Mouse (Mus musculus) gastrocnemius, postnatal 10 days (tissue): ENCODE measurements around the gene Pebp1. TPM values are rescaled to one million over a fixed set of nuclear protein-coding genes. Genes with fewer than 3 reads are reported as not detected.

Experiments used
- DNase-seq: peaks from one replicate; pipeline ENCODE4 v3.0.0; 2021; ENCODE audit warnings: mixed read lengths
- total RNA-seq, 2 experiments: library from RNA; stranded (reverse); gene quantifications; 2 replicates each; pipeline ENCODE4 v1.2.3; 2021

The Pebp1 gene
- total RNA-seq, 2 experiments from 2014 or later, result 307 to 317 TPM

DNA sequence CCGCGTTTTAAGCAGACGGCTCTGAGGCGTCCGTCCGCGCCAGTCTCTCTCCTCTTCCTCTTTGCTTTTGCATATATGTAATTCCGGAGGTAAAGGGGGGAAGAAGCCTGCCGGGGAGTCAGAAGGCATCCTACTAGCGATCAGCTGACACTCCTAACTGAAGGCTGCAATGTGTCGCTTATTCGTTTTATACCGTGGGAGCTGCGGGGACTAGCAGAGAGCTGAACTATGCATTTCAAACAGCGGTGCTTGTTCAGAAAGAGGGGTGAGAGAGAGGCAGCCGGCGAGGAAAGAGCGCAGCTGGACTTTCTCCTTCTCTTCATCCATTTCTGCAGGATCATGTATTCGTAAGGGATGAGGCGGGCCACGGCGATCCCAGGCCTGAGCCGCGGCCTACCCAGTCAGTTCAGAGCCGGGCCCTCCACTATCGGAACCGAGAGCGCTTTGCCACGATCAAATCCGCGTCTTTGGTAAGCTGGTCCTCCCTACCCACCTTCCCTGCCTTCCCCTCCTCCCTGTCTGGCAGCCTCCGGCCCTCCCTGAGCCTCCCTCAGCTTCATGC lies 46.6 kb downstream of the Pebp1 start:
- no peak for DNase-seq

DNA sequence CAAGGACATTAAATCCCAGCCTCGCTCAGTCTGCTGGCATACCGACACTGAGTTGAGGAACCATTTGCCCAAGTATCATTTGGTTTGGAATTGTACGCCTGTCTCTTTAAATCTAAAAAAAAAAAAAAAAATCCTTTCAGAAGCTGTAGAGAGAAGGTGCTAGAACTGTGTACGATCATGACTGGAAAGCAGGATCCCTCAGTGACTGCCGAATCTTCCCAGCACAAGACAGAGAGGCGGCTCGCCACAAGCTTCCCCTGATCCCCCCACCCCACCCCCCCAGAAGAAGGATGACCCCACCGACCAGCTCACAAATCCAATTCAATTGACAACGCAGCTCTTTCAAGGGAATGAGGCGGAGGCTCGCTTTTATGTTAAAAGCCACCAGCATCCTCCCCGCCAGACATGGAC lies 47.1 kb downstream of the Pebp1 start:
- no peak for DNase-seq

DNA sequence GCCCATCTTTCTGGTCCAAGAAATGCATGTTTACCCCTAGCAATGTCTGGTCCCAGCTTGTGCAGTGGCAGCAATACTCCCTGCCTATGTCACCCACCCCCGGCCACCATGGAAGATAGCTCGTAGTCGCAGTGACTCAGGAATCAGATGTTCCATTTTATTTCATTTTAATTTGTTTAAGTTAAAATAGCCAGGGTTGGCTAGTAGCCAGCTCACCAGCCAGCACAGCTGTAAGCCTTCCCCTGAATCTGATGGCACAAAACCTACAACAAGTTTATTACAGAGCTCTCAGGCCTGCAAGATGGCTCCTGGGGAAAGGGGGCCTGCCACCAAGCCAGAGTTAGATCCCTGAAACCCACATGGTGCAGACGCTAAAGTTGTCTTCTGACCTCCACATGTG lies 48.3 kb downstream of the Pebp1 start:
- DNase-seq, result no peak

DNA sequence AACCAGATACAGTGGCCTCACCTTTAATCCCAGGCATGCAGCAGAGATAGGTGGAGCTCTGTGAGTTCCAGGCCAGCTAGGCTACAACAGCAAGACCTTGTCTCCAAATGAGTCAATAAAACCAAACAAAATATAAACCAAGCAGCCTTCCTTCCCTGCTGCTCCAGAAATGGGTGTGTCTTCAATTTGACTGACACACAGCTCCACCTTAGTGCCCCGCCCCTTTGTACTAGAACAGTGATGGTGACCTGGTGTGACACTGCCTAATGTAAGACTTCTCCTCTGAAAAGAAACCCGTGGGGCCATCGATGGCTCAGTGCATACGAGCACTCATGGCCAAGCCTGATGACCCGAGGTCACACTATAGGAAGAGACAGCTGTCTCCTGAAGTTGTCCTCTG lies 50.9 kb downstream of the Pebp1 start:
- no peak for DNase-seq

Other genes with a start within 250 kb of the Pebp1 start
- 10 to 100 TPM; 49.3 to 53.5 TPM for gene Suds3, start 171.5 kb downstream of the Pebp1 start, total RNA-seq
- gene Taok3, start 167.5 kb downstream of the Pebp1 start, total RNA-seq, result 10 to 100 TPM in 1 of 2 experiments, 1 to 10 TPM in 1; 6.1 to 11.1 TPM
- 10 to 100 TPM in 1 of 2 experiments, 1 to 10 TPM in 1; 8.6 to 11.9 TPM for gene Vsig10, start 31.5 kb upstream of the Pebp1 start, total RNA-seq
- gene Wsb2, start 69.7 kb upstream of the Pebp1 start, total RNA-seq, result 10 to 100 TPM; 80.3 to 83.1 TPM
- 1 to 10 TPM; 7.5 to 8.5 TPM for gene Rfc5, start 101.4 kb upstream of the Pebp1 start, total RNA-seq
- gene Ksr2, start 126.4 kb upstream of the Pebp1 start, total RNA-seq, result under 1 TPM; 0.16 to 0.27 TPM